Mouse (Mus musculus) adipocyte (in vitro differentiated cells): Measurements from ENCODE around the gene Robo3.

Source experiments
- DNase-seq: peaks from one replicate; pipeline ENCODE4 v3.0.0-alpha.2; 2016; ENCODE audit warnings: low spot score

The Robo3 gene

GRCm38 (mm10) chr9:37368081-37368830 lies 64.8 kb downstream of the Robo3 start:
- no peak for DNase-seq

DNA sequence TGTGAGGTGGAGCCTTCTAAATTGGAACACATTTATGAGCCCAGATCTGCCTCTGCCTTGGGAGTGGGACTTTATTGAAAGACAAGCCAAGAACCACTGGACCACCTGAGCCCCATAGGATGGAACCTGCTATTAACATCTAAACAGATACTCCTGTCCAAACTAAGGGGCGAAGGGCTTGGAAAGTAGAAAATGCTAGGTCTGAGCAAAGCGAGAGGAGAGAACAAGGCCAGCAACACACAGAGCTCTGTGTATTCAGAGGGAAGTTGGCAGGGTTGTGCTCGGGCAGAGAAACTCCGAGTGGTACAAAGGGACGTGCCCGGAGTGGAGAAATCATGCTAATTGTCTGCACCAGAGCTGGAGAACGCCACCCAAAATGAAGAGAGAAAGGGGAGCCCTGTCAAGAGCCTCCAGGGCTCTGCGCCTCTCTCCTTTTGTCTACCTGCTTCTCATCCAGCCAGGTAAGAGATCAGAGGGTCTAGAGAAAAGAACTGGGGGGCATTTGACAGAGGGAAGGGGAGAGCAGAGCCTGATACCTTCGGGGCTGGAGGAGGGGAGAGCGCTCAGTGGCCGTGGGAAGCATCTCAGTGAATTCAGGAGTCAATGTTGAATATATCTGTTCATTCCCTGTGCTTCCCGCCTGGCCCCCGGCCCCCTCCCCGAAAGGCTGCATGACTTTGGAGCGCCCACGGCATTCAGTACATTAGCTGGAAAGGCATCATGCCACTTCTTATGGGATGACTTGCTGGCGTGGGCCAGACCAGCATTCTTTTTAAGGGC lies 65.6 kb downstream of the Robo3 start, which contains the start of gene Hepacam:
TSS of gene Hepacam (plus strand) at position 51 of the 780 bp plus-strand sequence.
- no peak for DNase-seq

- no peak for DNase-seq
Observed at GRCm38 (mm10) chr9:37365706-37366105, 67.3 kb downstream of the Robo3 start.
